Mouse (Mus musculus) erythroid progenitor cell, adult 5-6 weeks (primary cell): ENCODE data around the gene Dpysl5. TPM values are rescaled to one million over a fixed set of nuclear protein-coding genes. Genes with fewer than 3 reads are reported as not detected.
"Not testable (repeated sequence)": the region's sequence is repeated elsewhere in the genome, so short reads cannot be mapped to it uniquely, and the experiment has no call there.

ENCODE experiments used
- ATAC-seq: replicated peaks from 2 replicates; pipeline ENCODE4 v1.8.0; 2016; ENCODE audit warnings: moderate number of reproducible peaks, mild to moderate bottlenecking, moderate TSS enrichment, inconsistent platforms; ENCODE audit not compliant: poor library complexity, low FRiP score, severe bottlenecking
- total RNA-seq, 2 experiments: library from RNA; stranded (forward) in 1 of 2; stranded (reverse) in 1 of 2; fragments of 150-400 nt in 1 of 2; fragments of 186-747, 209-891 nt in 1 of 2; gene quantifications; 2 replicates each; pipeline versions ENCODE4 v1.2.3 to v1.2.4; 2015 to 2017; ENCODE audit warnings: low replicate concordance in 2 of 2

The Dpysl5 gene
- total RNA-seq (2015; ENCODE audit: low replicate concordance), result 0.36 TPM in 1 of 2 replicates, not detected in the other
- total RNA-seq (2017; ENCODE audit: low replicate concordance), result not detected in 2 replicates

DNA sequence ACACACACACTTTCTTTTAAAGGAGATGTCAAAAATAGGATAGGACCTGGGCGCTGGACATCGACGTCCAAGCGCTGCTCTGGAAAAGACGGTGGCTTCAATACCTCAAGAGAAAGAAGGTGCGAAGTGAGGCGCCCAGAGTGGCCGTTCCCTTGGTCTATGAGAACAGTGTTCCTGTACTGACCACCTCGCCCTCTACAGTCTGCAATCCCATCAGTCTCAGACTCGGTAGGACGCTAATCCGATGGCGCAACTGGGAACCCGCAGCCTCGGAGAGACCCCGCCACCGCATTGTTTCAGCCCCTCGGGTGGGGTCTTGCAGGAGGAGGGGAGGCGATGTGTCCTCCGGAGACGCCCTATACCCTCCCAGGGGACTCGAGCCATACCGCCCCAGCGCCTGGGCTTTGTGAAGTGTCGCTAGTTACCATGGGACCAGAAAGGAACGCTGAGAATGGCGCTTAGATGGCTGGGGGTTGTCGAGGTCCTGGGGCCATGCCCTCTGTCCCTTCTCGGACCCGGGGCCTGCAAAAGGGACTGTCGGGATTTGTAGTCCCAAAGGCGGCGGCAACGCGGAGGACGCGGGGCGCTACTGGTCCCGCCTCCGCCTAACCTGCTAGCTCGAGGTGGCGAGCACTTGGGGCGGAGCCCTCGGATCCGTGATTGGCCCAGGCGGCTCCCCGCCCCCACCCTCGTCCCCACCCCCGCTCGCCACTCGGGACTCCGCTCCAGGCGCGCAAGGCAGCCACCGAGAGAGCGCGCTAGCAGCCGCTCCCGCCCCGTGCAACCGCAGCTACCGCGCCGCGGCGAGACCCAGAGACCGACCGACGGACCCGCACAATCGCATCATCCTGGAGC is at the start of gene Dpysl5:
Gene Dpysl5, plus strand, starts transcription at position 418 of the 855 bp plus-strand sequence.
- peak; percentile 60 for ATAC-seq

DNA sequence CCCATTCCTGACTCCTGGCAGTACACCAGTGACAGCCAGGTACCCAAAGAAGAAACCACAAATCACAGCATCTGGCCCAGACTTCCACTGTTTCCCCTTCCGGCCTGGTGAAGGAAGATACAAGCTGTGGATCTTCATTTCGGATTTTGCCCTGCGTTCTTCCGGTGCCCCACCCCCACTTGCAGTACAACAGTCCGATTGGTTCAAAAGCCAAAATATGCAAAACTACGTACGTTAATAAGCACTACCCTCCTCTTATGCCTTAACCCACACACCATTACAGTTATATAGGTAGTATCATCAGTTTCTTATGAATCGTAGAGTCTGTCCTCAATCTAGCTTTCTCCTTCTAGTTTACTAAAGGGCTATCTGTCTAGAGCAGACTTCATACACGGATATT is 46.0 kb upstream of the Dpysl5 start:
- no peak for ATAC-seq

DNA sequence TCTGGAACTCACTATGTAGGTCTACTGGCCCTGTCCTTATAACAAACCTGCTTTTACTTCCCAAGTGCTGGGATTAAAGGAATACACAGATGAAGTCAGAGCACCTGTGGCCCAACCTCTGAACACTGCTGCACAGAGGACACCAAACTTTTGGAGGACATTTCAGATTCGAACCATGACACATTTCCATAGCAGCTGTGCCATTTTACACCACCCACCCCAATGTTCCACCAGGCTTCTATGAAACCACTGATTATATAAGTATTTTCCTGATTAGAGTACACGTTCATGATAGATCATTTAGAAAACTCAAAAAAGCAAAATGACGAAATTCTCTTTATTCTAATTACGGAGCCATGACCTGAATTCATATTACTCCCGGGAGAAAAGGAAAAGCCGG is 45.4 kb upstream of the Dpysl5 start:
- ATAC-seq, result 0 out of 2 replicates have a peak, but pooled peaks have one; percentile 17

DNA sequence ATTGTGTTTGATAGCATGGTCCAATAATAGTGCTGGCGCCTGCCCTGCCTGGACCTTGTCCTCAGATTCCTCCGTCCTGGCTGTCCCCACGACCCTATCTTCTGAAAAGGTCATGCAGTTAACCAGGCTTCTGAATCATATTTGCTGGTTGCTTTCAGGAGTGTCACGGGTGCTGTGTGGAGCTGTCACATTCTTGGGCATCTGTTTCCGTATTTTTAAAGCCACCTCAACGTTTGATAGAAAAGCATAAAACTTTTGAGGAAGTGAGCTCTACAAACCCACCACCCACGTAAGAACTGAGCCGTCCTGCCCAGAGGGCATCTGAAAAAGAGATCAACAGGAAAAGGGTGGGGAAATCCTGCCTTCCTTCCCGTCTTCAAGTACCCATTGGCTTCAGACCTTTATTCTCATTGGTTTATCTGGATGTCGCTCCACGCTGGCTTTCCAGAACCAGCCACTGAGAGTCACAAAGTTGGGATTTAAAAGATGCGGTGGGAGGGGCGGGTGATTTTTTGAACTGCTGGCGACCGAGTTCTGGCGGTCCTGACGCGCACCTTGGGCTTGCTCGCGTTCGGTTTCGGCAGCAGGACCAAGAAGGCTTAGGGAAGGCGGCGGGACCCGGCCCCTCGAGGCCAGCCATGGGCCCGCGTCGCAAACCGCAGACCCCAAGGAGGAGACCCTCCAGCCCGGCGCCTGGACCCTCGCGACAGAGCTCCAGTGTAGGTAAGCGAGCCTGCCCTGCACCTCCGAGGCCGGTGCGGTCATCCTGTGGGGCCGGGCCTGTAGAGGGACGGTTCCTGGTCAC is 44.8 kb upstream of the Dpysl5 start, which contains the start of gene Cenpa:
Gene Cenpa, plus strand, starts transcription at position 387 of the 805 bp plus-strand sequence.
- peak; percentile 92 for ATAC-seq

DNA sequence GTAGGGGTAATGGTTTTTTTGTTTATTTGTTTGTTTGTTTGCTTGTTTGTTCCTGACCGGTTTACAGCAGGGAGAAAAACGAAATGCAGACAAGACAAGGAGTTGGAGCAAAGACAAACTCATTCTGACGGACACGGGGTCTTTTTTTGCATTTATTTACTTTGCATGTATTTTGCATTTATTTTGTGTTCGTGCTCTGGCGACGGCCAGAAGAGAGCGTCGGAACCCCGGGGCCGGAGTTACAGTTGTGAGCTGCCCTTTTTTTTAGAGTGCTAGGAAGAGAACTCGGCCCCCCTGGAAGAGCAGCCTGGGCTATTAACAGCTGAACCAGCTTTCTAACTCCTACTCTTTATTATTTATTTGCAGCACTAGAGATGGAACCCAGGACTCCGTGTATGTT is 44.1 kb upstream of the Dpysl5 start:
- no peak for ATAC-seq

DNA sequence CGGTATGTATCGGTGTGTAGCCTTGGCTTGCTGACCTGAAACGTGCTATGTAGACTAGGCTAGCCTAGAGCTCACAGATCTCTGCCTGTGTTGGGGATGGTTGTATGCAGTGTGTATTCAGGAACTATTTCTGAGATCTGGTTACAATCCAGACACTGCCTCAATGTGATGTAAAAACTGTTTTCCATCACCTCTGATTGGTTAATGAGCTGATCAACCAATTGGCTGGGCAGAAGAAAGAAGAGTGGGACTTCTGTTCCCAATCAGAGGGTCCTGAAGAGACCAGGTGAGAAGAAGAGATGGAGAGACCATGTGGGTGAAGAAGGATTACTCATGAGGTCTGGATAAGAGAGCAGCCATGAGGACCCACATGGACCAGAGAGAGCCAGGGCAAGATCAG is 43.7 kb upstream of the Dpysl5 start:
- ATAC-seq, result peak; percentile 20; the same call in 1 of the 2 replicates

DNA sequence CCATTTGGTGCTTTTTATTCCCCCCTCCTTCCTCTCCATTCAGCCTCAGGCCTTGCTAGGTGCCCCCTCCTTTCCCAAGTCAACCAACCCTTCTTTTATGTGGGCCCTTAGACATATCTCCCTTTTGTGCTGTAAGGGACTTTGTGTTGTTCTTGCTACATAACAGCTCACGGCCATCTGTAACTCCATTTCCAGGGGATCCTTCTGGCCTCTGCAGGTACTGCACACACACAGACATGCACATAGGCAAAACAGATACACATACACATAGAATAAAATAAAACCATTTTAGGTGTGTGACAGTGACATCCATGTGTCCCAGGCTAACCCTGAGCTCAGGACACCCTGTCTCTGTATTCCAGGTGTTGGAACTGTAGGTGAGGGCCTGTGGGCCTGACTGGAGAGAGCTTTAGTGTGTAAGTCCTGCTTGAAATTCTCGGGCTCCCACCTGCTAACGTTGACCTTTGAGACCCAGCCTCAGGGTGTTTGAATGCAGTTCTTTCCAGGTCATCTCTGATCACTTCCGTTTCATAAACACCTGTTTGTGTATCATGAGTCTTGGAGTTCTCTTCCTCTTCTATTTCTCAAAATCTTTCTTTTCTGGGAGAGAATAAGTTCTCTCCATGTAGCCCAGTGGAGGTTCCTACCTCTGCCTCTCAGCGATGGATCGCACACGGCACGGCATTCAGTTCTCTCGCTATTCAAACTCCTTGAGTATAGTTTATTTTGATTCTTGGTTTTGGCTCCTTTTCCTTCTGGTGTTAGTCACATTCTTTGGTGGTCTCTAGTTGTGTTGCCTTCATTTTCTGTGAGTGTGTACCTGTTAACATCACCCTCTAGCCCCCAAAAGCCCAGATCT is 42.5 kb upstream of the Dpysl5 start:
- no peak for ATAC-seq

DNA sequence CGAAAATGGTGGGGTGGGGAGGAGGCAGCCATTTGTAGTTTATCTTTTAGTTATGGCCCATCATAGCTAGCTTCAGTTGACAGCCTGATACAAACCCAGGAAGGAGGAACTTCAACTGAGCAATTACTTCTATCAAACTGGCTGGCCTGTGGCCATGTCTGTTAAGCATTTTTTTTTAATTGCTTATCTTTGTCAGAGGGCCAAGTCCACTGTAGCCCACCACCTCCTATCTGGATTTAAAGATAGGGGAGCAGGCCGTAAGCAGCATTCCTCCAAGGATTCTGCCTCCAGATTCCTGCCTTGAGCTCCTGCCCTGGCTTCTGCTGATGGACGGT is 41.9 kb upstream of the Dpysl5 start:
- no peak for ATAC-seq

DNA sequence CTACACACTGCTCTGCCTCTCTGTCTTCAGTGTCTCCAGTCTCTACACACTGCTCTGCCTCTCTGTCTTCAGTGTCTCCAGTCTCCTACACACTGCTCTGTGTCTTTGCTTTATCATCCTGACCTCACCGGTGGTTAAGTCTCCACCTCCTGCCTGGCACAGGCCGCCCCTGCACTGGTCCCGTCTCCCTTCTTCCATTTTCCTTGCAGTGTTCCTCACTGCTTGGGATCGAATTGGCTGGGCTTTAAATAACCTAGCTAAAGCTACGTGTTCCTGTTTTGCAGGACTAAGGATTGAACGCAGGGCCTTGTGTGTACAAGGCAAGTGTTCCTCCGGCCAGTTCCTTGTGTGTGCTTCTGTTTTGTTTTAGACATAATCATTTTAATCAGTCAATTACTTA is 41.3 kb upstream of the Dpysl5 start:
- ATAC-seq, result no peak

DNA sequence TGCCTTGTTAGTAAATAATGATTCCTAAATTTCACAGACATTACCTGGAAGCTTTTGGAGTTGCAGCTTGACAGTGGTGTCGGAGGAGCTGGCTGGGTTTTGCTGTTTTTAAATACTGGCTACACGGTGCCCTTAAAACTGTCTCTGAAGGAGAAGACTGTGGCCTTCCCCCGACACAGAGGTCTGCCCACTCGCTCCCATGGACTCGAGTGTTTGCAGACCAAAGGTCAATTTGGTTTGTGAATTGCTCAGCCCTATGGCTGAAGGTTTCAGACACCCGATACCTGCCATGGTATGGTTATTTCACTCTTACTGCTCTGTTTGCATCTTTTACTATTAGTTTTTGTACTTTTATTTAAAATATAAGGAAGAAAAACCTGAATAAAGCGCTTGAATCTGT is 37.4 kb upstream of the Dpysl5 start:
- ATAC-seq, result no peak

DNA sequence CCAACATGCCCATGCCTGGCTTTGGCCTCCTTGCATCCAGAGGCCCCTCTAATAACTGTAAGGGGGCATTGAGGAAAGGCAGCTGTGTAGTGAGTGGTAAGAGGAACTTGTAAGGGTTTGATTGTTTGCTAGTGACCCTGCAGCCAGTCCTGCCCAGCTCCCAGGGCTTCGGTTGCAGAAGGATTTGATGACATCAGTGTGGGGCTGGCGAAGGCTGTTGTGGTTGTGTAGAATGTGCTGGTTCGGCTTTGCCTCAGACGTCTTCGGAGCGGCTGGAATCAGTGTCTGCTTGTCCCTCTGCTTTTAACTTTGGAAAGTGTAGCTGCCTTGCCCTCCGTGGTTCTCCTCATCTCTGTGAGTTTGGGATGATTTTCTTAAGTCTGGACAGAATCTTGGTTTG is 34.6 kb upstream of the Dpysl5 start:
- no peak for ATAC-seq

DNA sequence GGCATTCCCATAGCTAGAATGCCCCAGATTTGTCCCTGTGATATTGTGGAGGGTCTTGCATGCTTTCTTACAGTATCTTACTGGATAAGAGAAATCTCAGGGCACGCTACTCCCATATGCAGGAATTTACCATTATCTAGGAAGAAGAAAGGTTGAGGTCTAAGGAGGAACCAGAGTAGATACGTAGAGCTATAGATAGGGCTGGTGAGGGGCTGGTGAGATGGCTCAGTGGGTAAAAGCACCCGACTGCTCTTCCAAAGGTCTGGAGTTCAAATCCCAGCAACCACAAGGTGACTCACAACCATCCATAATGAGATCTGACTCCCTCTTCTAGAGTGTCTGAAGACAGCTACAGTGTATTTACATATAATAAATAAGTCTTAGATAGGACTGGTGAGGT is 33.3 kb upstream of the Dpysl5 start:
- ATAC-seq, result not testable (repeated sequence)

DNA sequence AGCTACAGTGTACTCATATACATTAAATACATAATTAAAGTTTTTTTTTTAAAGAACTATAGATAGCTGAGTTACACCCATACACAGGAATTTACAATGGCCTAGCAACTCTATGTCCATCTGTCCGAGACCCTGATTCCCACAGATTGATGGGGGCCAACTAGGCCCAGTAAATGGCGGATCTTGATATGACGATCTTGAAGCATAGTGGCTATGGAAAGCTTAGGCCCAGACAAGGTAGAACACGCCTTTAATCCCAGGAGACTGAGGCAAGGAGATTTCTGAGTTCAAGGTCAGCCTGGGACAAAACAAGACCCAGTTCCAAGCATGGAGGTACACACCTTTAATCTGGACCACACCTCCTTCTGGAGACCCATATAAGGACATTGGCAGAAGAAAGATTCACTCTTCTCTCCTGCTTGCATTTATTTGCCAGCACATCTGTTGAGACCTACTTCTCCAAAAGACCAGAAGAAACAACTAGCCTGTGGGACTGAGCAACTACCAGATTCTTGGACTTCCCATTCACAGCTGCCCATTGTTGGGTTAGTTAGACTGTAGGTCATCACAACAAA is 32.6 kb upstream of the Dpysl5 start:
- ATAC-seq, result no peak

DNA sequence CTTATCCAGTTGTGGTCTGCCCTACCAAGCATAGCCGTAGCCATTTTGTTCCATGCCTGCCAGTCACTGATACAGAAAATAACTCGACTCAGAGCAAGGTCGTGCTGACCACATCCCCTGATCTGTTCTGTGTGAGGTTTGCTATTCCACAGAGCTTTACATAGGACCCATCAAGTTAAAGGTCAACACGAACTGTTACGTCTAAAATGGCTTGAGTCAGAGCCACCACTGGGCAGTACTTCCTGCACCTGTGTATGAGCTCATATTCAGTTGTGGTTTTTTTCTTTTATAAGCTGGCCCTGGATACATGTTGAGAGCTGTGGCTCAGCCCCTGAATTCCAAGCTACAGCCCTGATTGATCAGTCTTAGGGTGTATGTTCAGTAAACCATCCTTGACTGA is 31.8 kb upstream of the Dpysl5 start:
- no peak for ATAC-seq

DNA sequence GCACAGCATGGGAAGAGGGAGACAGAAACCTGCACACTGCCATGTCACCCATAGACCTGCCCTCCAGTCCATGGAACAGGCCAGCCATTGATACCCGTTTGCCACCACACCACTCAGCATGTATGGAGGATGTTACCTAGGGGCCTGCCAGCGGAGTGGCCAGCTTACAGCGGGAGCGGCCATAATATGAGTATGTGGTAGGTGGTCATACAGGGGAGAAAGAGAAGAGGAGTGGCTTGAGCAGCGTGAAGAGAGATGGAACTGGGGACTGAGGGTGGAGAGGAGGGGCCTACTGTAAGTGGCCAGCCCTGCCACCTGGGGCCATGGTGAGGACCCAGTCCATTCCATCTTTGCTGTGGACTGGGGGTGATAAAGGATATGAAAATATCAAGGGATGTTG is 29.4 kb upstream of the Dpysl5 start:
- ATAC-seq, result no peak

DNA sequence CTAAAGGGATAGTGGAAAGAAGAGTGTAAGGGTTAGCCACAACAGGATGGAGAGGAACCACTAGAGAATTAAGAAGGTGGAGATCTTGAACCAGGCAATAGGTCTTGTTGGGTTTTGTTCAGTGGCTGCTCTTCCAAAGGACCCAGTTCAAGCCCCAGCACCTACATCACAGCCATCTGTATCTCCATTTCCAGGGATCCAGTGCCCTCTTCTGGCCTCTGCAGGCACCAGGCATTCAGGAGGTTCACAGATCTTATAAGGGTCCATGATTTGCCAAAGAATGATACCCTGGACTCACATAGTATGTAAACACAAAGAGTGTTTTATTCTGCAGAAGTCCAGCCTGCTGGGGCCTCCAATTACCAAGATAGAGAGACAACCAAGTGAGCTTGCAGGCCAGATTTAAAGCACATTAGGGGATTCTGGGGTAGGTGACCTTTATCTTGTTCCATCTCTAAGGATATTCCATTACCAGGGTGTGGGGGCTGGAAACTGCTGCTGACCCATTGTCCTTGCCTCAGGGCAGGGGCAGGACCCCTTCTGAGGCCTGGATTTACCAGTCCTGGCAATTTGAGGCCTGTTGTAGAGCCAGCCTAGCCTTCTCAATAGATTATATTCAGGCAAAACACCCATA is 28.3 kb upstream of the Dpysl5 start:
- ATAC-seq, result no peak

DNA sequence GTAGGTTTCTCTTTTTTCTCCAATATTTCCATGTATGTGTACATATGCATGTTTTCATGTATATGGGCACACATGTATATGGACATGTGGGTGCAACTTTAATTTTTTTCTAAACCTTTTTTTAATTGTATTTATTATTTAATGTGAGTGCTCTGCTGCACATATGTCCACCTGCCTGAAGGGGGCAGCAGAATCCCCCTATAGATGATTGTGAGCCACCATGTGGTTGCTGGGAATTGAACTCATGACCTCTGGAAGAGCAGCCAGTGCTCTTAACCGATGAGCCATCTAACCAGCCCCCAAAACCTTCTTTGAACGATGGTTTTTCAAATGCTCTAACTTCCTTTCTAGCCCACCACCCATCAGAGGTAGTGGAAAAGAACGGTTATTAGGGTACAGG is 27.4 kb upstream of the Dpysl5 start:
- no peak for ATAC-seq

DNA sequence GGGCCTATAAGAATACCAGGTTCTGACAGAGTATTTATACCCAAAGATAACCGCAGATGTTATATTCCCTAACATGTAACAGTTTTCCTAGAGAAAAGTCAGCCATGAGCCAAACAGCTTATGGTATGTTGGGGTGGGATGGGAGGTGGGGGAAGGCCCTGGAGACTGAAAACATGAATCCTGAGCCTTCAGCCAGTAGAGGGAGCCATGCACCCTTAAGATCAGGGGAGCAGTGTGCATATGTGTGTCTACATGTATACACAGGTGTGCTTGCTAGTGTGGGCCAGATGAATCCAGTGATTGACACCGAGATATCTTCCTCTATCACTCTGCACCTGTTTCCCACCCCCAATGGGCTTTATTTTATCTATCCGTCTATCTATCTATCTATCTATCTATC is 24.6 kb upstream of the Dpysl5 start:
- no peak for ATAC-seq

DNA sequence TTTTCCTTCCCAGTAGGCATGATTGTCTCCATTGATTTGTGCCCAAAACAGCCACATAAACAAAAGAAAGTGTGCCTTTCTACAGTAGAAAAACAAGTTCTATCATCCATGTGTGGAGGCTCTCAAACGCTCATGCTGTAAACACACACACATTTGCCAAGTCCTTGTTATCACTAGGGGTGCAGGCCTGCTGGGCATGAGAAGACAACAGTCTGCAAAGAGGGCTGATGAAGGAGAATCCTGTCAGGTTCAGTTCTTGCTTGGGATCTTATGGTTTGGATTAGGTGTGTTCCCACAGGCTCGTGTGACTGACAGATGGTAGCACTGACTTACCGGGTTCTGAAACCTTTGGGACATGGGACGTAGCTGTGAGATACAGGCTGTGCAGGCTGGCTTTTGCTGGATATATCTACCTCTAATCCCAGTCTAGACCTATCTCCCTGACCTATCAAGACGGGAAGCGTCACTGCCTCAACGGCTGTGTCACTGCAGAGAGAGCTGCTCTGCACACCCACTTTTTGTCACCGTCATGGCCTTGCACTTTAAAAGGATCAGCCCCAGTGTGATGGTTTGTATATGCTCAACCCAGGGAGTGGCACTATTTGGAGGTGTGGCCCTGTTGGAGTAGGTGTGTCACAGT is 10.9 kb upstream of the Dpysl5 start:
- 0 out of 2 replicates have a peak, but pooled peaks have one; percentile 34 for ATAC-seq
